Mouse (Mus musculus) small intestine, adult 2 months (tissue): Measurements from ENCODE around the gene Olfr1279.
"Not testable (repeated sequence)": the region's sequence is repeated elsewhere in the genome, so short reads cannot be mapped to it uniquely, and the experiment has no call there.

Experiments
- CTCF ChIP-seq: fragments of 200-500 bp; IDR thresholded peaks from 2 replicates; pipeline ENCODE4 v1.5.1; 2012; ENCODE audit warnings: low read depth, mild to moderate bottlenecking, control low read depth, inconsistent platforms, low read length, moderate library complexity, mixed read lengths; ENCODE audit not compliant: insufficient replicate concordance, insufficient read length; ENCODE audit errors: extremely low read depth
- POLR2A ChIP-seq: fragments of 200-500 bp; IDR thresholded peaks from 2 replicates; pipeline ENCODE4 v1.6.1; 2012; ENCODE audit warnings: low read depth, mild to moderate bottlenecking, control low read depth, inconsistent platforms, low read length, moderate library complexity

DNA sequence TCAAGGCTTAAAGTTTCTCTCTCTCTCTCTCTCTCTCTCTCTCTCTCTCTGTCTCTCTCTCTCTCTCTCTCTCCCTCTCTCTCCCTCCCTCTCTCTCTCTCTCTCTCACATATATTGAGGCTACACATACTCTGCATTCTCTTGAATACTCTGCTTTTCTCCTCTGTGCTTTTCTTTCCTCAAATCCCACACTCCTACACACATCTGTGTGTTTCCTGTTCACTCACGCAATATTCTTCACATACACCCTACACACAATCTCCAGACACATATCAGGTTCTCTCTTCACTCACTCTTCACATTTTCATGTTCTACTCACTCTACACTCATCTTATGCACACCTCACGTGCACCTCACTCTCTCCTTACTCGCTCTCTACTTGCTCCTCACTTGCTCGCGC is 33.3 kb downstream of the Olfr1279 start:
- TF ChIP-seq CTCF, POLR2A: not testable (repeated sequence)
